Mouse (Mus musculus) heart, embryonic 13.5 days (tissue): ENCODE measurements around the gene Mtmr14. TPM values are rescaled to one million over a fixed set of nuclear protein-coding genes. Genes with fewer than 3 reads are reported as not detected.

Experiments
- ATAC-seq: fragments of 200-750 bp; cut with Nextera tagmentation; 2 replicates; pipeline ENCODE4 v1.8.0; 2017; ENCODE audit warnings: moderate TSS enrichment; ENCODE audit not compliant: insufficient number of reproducible peaks, low FRiP score, low TSS enrichment; ENCODE audit errors: extremely low read depth
- H3K27ac ChIP-seq: fragments of 300-500 bp; sonication (generic); replicated peaks from 2 replicates; pipeline ENCODE4 v1.5.1; 2015; ENCODE audit warnings: moderate library complexity, mild to moderate bottlenecking, inconsistent platforms
- H3K27me3 ChIP-seq: fragments of 300-500 bp; sonication (generic); replicated peaks from 2 replicates; pipeline ENCODE4 v1.6.1; 2015; ENCODE audit warnings: mild to moderate bottlenecking, inconsistent platforms
- H3K36me3 ChIP-seq: fragments of 300-500 bp; sonication (generic); 2 replicates; pipeline ENCODE4 v1.6.1; 2015; ENCODE audit warnings: mild to moderate bottlenecking, inconsistent platforms
- H3K4me1 ChIP-seq: fragments of 300-500 bp; sonication (generic); 2 replicates; pipeline ENCODE4 v1.6.1; 2015; ENCODE audit warnings: inconsistent platforms
- H3K4me2 ChIP-seq: fragments of 300-500 bp; sonication (generic); 2 replicates; pipeline ENCODE4 v1.6.1; 2015; ENCODE audit warnings: inconsistent platforms, mild to moderate bottlenecking, moderate library complexity
- H3K4me3 ChIP-seq: fragments of 300-500 bp; sonication (generic); 2 replicates; pipeline ENCODE4 v1.5.1; 2015; ENCODE audit warnings: moderate library complexity, mild to moderate bottlenecking, inconsistent platforms
- H3K9ac ChIP-seq: fragments of 300-500 bp; sonication (generic); 2 replicates; pipeline ENCODE4 v1.6.1; 2015; ENCODE audit warnings: inconsistent platforms, mild to moderate bottlenecking, moderate library complexity
- H3K9me3 ChIP-seq: fragments of 300-500 bp; sonication (generic); 2 replicates; pipeline ENCODE4 v1.6.1; 2016; ENCODE audit warnings: inconsistent platforms
- WGBS: fragments of 180-500 bp; shearing (Covaris S2); methylation state at CpG from one replicate; pipeline ENCODE4 v1.1.7; 2015; ENCODE audit warnings: mixed read lengths; 5-methylcytosine and 5-hydroxymethylcytosine counted together
- polyA plus RNA-seq: library from polyadenylated mRNA; unstranded; fragments of >200 nt; fragmentation: Nextera tagmentation; extraction: Ambion mirVana; gene quantifications from 2 replicates; pipeline ENCODE4 v1.2.1, GENCODE M21; 2015

Mtmr14 gene
- polyA plus RNA-seq, 1 experiment from 2014 or later, result 23.6 TPM

GRCm38 (mm10) chr6:113282101-113282802, 44.6 kb downstream of the Mtmr14 start, which contains the start of gene Cpne9:
Cpne9 (plus strand) TSS chr6:113282307.
- no peak within 1 kb of the TSS for H3K9ac ChIP-seq
- peak within 1 kb of the TSS; percentile 20 for H3K4me3 ChIP-seq
- ATAC-seq, result no peak
- H3K27ac ChIP-seq, result no peak within 1 kb of the TSS
- WGBS, result 2% methylated on average over 37 of the region's 37 CpGs
- H3K36me3 ChIP-seq, result peaks cover 26% of the 10 kb centered on the region
- peaks cover 7% of the 10 kb centered on the region for H3K4me1 ChIP-seq
- H3K27me3 ChIP-seq, result peaks cover 54% of the 10 kb centered on the region
- H3K9me3 ChIP-seq, result no peaks in the 10 kb centered on the region
- peak within 1 kb of the TSS; percentile 49 for H3K4me2 ChIP-seq

GRCm38 (mm10) chr6:113282969-113283368, 45.3 kb downstream of the Mtmr14 start:
- H3K36me3 ChIP-seq, result peaks cover 20% of the 10 kb centered on the region
- H3K4me2 ChIP-seq, result 0 out of 2 replicates have a peak overlapping the region, but pooled peaks have one; percentile 4
- no peak for ATAC-seq
- peaks cover 54% of the 10 kb centered on the region for H3K27me3 ChIP-seq
- H3K9me3 ChIP-seq, result no peaks in the 10 kb centered on the region
- H3K4me1 ChIP-seq, result peaks cover 7% of the 10 kb centered on the region
- H3K4me3 ChIP-seq, result no peak overlapping the region
- no peak overlapping the region for H3K27ac ChIP-seq
- WGBS, result 2% methylated on average over 22 of the region's 22 CpGs
- H3K9ac ChIP-seq, result no peak overlapping the region

GRCm38 (mm10) chr6:113283500-113283899, 45.9 kb downstream of the Mtmr14 start:
- 10% methylated on average over 6 of the region's 6 CpGs for WGBS
- H3K36me3 ChIP-seq, result peaks cover 14% of the 10 kb centered on the region; the same call in 1 of the 2 replicates
- H3K9ac ChIP-seq, result no peak overlapping the region
- H3K4me2 ChIP-seq, result no peak overlapping the region
- H3K27me3 ChIP-seq, result peaks cover 54% of the 10 kb centered on the region
- H3K4me1 ChIP-seq, result peaks cover 7% of the 10 kb centered on the region
- H3K4me3 ChIP-seq, result no peak overlapping the region
- ATAC-seq, result no peak
- no peak overlapping the region for H3K27ac ChIP-seq
- no peaks in the 10 kb centered on the region for H3K9me3 ChIP-seq

GRCm38 (mm10) chr6:113284931-113285330, 47.3 kb downstream of the Mtmr14 start:
- Histone ChIP-seq H3K27me3 (peaks cover 54% of the 10 kb centered on the region), H3K4me3 (no peak overlapping the region), H3K4me1 (peaks cover 7% of the 10 kb centered on the region), H3K4me2 (no peak overlapping the region), H3K27ac (no peak overlapping the region), H3K9ac (no peak overlapping the region), H3K36me3 (peaks cover 5% of the 10 kb centered on the region; the same call in 1 of the 2 replicates), H3K9me3 (no peaks in the 10 kb centered on the region)
- 57% methylated on average over 3 of the region's 3 CpGs for WGBS
- ATAC-seq, result no peak

GRCm38 (mm10) chr6:113286316-113286715, 48.7 kb downstream of the Mtmr14 start:
- WGBS, result 45% methylated on average over 1 of the region's 1 CpGs
- no peak for ATAC-seq

GRCm38 (mm10) chr6:113287236-113287635, 49.6 kb downstream of the Mtmr14 start:
- Histone ChIP-seq H3K27me3 (peaks cover 47% of the 10 kb centered on the region), H3K4me2 (no peak overlapping the region), H3K9me3 (no peaks in the 10 kb centered on the region), H3K4me1 (peaks cover 5% of the 10 kb centered on the region), H3K9ac (no peak overlapping the region), H3K27ac (no peak overlapping the region), H3K4me3 (no peak overlapping the region), H3K36me3 (no peaks in the 10 kb centered on the region)
- ATAC-seq, result no peak
- WGBS, result 54% methylated on average over 4 of the region's 4 CpGs

More at GRCm38 (mm10) chr6:113286316-113286715, 48.7 kb downstream of the Mtmr14 start:
- H3K4me3 ChIP-seq, result no peak overlapping the region
- H3K27ac ChIP-seq, result no peak overlapping the region
- peaks cover 56% of the 10 kb centered on the region for H3K27me3 ChIP-seq
- no peaks in the 10 kb centered on the region for H3K9me3 ChIP-seq
- H3K9ac ChIP-seq, result no peak overlapping the region
- H3K4me1 ChIP-seq, result peaks cover 7% of the 10 kb centered on the region
- H3K4me2 ChIP-seq, result no peak overlapping the region
- H3K36me3 ChIP-seq, result no peaks in the 10 kb centered on the region

GRCm38 (mm10) chr6:113289346-113289745, 51.7 kb downstream of the Mtmr14 start:
- WGBS, result 80% methylated on average over 15 of the region's 15 CpGs
- Histone ChIP-seq H3K36me3 (no peaks in the 10 kb centered on the region), H3K9me3 (no peaks in the 10 kb centered on the region), H3K27me3 (peaks cover 26% of the 10 kb centered on the region), H3K9ac (no peak overlapping the region), H3K27ac (no peak overlapping the region), H3K4me2 (no peak overlapping the region), H3K4me1 (no peaks in the 10 kb centered on the region), H3K4me3 (no peak overlapping the region)
- no peak for ATAC-seq

- no peak overlapping the region for H3K27ac ChIP-seq
- 63% methylated on average over 6 of the region's 6 CpGs for WGBS
- H3K4me1 ChIP-seq, result no peaks in the 10 kb centered on the region
- no peak overlapping the region for H3K4me3 ChIP-seq
- no peak for ATAC-seq
- H3K36me3 ChIP-seq, result no peaks in the 10 kb centered on the region
- no peaks in the 10 kb centered on the region for H3K9me3 ChIP-seq
- H3K9ac ChIP-seq, result no peak overlapping the region
- H3K4me2 ChIP-seq, result no peak overlapping the region
- H3K27me3 ChIP-seq, result peaks cover 16% of the 10 kb centered on the region
Measured at GRCm38 (mm10) chr6:113290346-113290745, 52.7 kb downstream of the Mtmr14 start.

GRCm38 (mm10) chr6:113292938-113293337, 55.3 kb downstream of the Mtmr14 start:
- H3K4me3 ChIP-seq, result no peak overlapping the region
- H3K4me2 ChIP-seq, result no peak overlapping the region
- H3K4me1 ChIP-seq, result no peaks in the 10 kb centered on the region
- ATAC-seq, result no peak
- no peaks in the 10 kb centered on the region for H3K36me3 ChIP-seq
- H3K9ac ChIP-seq, result no peak overlapping the region
- no peak overlapping the region for H3K27ac ChIP-seq
- WGBS, result 38% methylated on average over 5 of the region's 5 CpGs
- H3K27me3 ChIP-seq, result peaks cover 4% of the 10 kb centered on the region
- no peaks in the 10 kb centered on the region for H3K9me3 ChIP-seq

GRCm38 (mm10) chr6:113296046-113296445, 58.4 kb downstream of the Mtmr14 start:
- Histone ChIP-seq H3K27me3 (peaks cover under 1% of the 10 kb centered on the region), H3K27ac (no peak overlapping the region), H3K9ac (no peak overlapping the region), H3K4me1 (no peaks in the 10 kb centered on the region), H3K36me3 (no peaks in the 10 kb centered on the region), H3K4me2 (no peak overlapping the region), H3K9me3 (no peaks in the 10 kb centered on the region), H3K4me3 (no peak overlapping the region)
- WGBS, result 72% methylated on average over 2 of the region's 2 CpGs
- no peak for ATAC-seq

- H3K4me2 ChIP-seq, result no peak overlapping the region
- no peaks in the 10 kb centered on the region for H3K9me3 ChIP-seq
- H3K27me3 ChIP-seq, result no peaks in the 10 kb centered on the region; the same call in 1 of the 2 replicates
- WGBS, result 61% methylated on average over 4 of the region's 4 CpGs
- no peak for ATAC-seq
- H3K36me3 ChIP-seq, result no peaks in the 10 kb centered on the region
- no peaks in the 10 kb centered on the region for H3K4me1 ChIP-seq
- no peak overlapping the region for H3K9ac ChIP-seq
- H3K4me3 ChIP-seq, result no peak overlapping the region
- H3K27ac ChIP-seq, result no peak overlapping the region
Measured at GRCm38 (mm10) chr6:113296639-113297038, 59.0 kb downstream of the Mtmr14 start.

GRCm38 (mm10) chr6:113301350-113301749, 63.7 kb downstream of the Mtmr14 start:
- no peak overlapping the region for H3K9ac ChIP-seq
- no peak overlapping the region for H3K4me3 ChIP-seq
- no peak for ATAC-seq
- H3K4me2 ChIP-seq, result no peak overlapping the region
- no peak overlapping the region for H3K27ac ChIP-seq
- H3K4me1 ChIP-seq, result peaks cover 11% of the 10 kb centered on the region
- H3K36me3 ChIP-seq, result no peaks in the 10 kb centered on the region
- no peaks in the 10 kb centered on the region; the same call in 1 of the 2 replicates for H3K27me3 ChIP-seq
- no peaks in the 10 kb centered on the region for H3K9me3 ChIP-seq
- 72% methylated on average over 5 of the region's 5 CpGs for WGBS
